Mouse (Mus musculus) forebrain, embryonic 15.5 days (tissue): ENCODE data around the gene Tmod2. TPM values are rescaled to one million over a fixed set of nuclear protein-coding genes. Genes with fewer than 3 reads are reported as not detected.
A peak's percentile ranks its signal among the peaks of the same experiment; 100 is the strongest.
"Not testable (repeated sequence)": the region's sequence is repeated elsewhere in the genome, so short reads cannot be mapped to it uniquely, and the experiment has no call there.

Experiments used
- ATAC-seq: fragments of 200-750 bp; cut with Nextera tagmentation; replicated peaks from 2 replicates; pipeline ENCODE4 v1.8.0; 2017; ENCODE audit warnings: mild to moderate bottlenecking, moderate TSS enrichment, moderate library complexity
- H3K27ac ChIP-seq: fragments of 300-500 bp; sonication (generic); replicated peaks from 2 replicates; pipeline ENCODE4 v1.5.1; 2015; ENCODE audit warnings: mild to moderate bottlenecking, inconsistent platforms
- H3K27me3 ChIP-seq: fragments of 300-500 bp; sonication (generic); 2 replicates; pipeline ENCODE4 v1.6.1; 2015; ENCODE audit warnings: inconsistent platforms
- H3K36me3 ChIP-seq: fragments of 300-500 bp; sonication (generic); 2 replicates; pipeline ENCODE4 v1.6.1; 2015; ENCODE audit warnings: mild to moderate bottlenecking, inconsistent platforms
- H3K4me1 ChIP-seq: fragments of 300-500 bp; sonication (generic); 2 replicates; pipeline ENCODE4 v1.6.1; 2015; ENCODE audit warnings: inconsistent platforms
- H3K4me2 ChIP-seq: fragments of 300-500 bp; sonication (generic); replicated peaks from 2 replicates; pipeline ENCODE4 v1.6.1; 2015; ENCODE audit warnings: mild to moderate bottlenecking, inconsistent platforms
- H3K4me3 ChIP-seq: fragments of 300-500 bp; sonication (generic); 2 replicates; pipeline ENCODE4 v1.5.1; 2015; ENCODE audit warnings: mild to moderate bottlenecking, inconsistent platforms
- H3K9ac ChIP-seq: fragments of 300-500 bp; sonication (generic); replicated peaks from 2 replicates; pipeline ENCODE4 v1.6.1; 2015; ENCODE audit warnings: mild to moderate bottlenecking, inconsistent platforms
- H3K9me3 ChIP-seq: fragments of 300-500 bp; sonication (generic); 2 replicates; pipeline ENCODE4 v1.6.1; 2016; ENCODE audit warnings: inconsistent platforms
- WGBS: fragments of 180-500 bp; shearing (Covaris S2); methylation state at CpG from one replicate; pipeline ENCODE4 v1.1.7; 2015; ENCODE audit warnings: mixed read lengths; 5-methylcytosine and 5-hydroxymethylcytosine counted together
- polyA plus RNA-seq: library from polyadenylated mRNA; unstranded; fragments of >200 nt; fragmentation: Nextera tagmentation; extraction: Ambion mirVana; gene quantifications from 2 replicates; pipeline ENCODE4 v1.2.1, GENCODE M21; 2015

Gene Tmod2
- polyA plus RNA-seq, 1 experiment from 2014 or later: 250 TPM

GRCm38 (mm10) chr9:75536422-75536821 is 74.7 kb downstream of the Tmod2 start:
- H3K9me3 ChIP-seq: no peaks in the 10 kb centered on the region
- H3K4me1 ChIP-seq: peaks cover 9% of the 10 kb centered on the region; the same call in 1 of the 2 replicates
- WGBS: 32% methylated on average over 1 of the region's 1 CpGs
- H3K36me3 ChIP-seq: peaks cover 4% of the 10 kb centered on the region; the same call in 1 of the 2 replicates
- H3K4me2 ChIP-seq: no peak overlapping the region
- no peak overlapping the region for H3K9ac ChIP-seq
- H3K27ac ChIP-seq: no peak overlapping the region
- H3K4me3 ChIP-seq: no peak overlapping the region
- no peaks in the 10 kb centered on the region for H3K27me3 ChIP-seq
- no peak for ATAC-seq

- Histone ChIP-seq H3K4me1 (peaks cover 8% of the 10 kb centered on the region; the same call in 1 of the 2 replicates), H3K27me3 (no peaks in the 10 kb centered on the region), H3K27ac (no peak overlapping the region), H3K4me3 (no peak overlapping the region), H3K9ac (no peak overlapping the region), H3K36me3 (peaks cover 4% of the 10 kb centered on the region; the same call in 1 of the 2 replicates), H3K4me2 (no peak overlapping the region), H3K9me3 (no peaks in the 10 kb centered on the region)
- WGBS: 85% methylated on average over 8 of the region's 8 CpGs
- ATAC-seq: 0 out of 2 replicates have a peak, but pooled peaks have one; percentile 43
Measured at GRCm38 (mm10) chr9:75534431-75534962, 76.6 kb downstream of the Tmod2 start.

- WGBS: 81% methylated on average over 9 of the region's 9 CpGs
- not testable (repeated sequence) for H3K4me1 ChIP-seq, ATAC-seq
Measured at GRCm38 (mm10) chr9:75532989-75533388, 78.1 kb downstream of the Tmod2 start.

GRCm38 (mm10) chr9:75532461-75532860 is 78.7 kb downstream of the Tmod2 start:
- 90% methylated on average over 7 of the region's 7 CpGs for WGBS
- no peak for ATAC-seq
- H3K27ac ChIP-seq: no peak overlapping the region
- no peak overlapping the region for H3K9ac ChIP-seq
- H3K36me3 ChIP-seq: peaks cover 10% of the 10 kb centered on the region; the same call in 1 of the 2 replicates
- H3K4me3 ChIP-seq: no peak overlapping the region
- no peak overlapping the region for H3K4me2 ChIP-seq
- peaks cover 8% of the 10 kb centered on the region; the same call in 1 of the 2 replicates for H3K4me1 ChIP-seq
- H3K9me3 ChIP-seq: no peaks in the 10 kb centered on the region
- H3K27me3 ChIP-seq: no peaks in the 10 kb centered on the region

More at GRCm38 (mm10) chr9:75532989-75533388, 78.1 kb downstream of the Tmod2 start:
- H3K9ac ChIP-seq, H3K4me3 ChIP-seq, H3K4me2 ChIP-seq, H3K27ac ChIP-seq, H3K9me3 ChIP-seq, H3K27me3 ChIP-seq: not testable (repeated sequence)
- H3K36me3 ChIP-seq: peaks cover 10% of the 10 kb centered on the region; the same call in 1 of the 2 replicates

- Histone ChIP-seq H3K4me3 (no peak overlapping the region), H3K9ac (no peak overlapping the region), H3K9me3 (no peaks in the 10 kb centered on the region), H3K27me3 (no peaks in the 10 kb centered on the region), H3K4me1 (0 out of 2 replicates have a peak, but pooled peaks cover under 1% of the 10 kb centered on the region), H3K36me3 (peaks cover 10% of the 10 kb centered on the region; the same call in 1 of the 2 replicates), H3K4me2 (no peak overlapping the region), H3K27ac (no peak overlapping the region)
- no peak for ATAC-seq
- 36% methylated on average over 5 of the region's 5 CpGs for WGBS
Measured at GRCm38 (mm10) chr9:75529358-75529757, 81.8 kb downstream of the Tmod2 start.

- Histone ChIP-seq H3K9me3 (no peaks in the 10 kb centered on the region), H3K36me3 (peaks cover 10% of the 10 kb centered on the region; the same call in 1 of the 2 replicates), H3K4me2 (no peak overlapping the region), H3K4me1 (peaks cover 7% of the 10 kb centered on the region; the same call in 1 of the 2 replicates), H3K9ac (no peak overlapping the region), H3K4me3 (no peak overlapping the region), H3K27me3 (no peaks in the 10 kb centered on the region), H3K27ac (no peak overlapping the region)
- no peak for ATAC-seq
- 96% methylated on average over 9 of the region's 9 CpGs for WGBS
Measured at GRCm38 (mm10) chr9:75528096-75528495, 83.0 kb downstream of the Tmod2 start.

- 71% methylated on average over 13 of the region's 13 CpGs for WGBS
- no peak overlapping the region for H3K4me3 ChIP-seq
- peaks cover 7% of the 10 kb centered on the region; the same call in 1 of the 2 replicates for H3K4me1 ChIP-seq
- no peak for ATAC-seq
- no peak overlapping the region for H3K9ac ChIP-seq
- H3K4me2 ChIP-seq: no peak overlapping the region
- peaks cover 10% of the 10 kb centered on the region; the same call in 1 of the 2 replicates for H3K36me3 ChIP-seq
- no peaks in the 10 kb centered on the region for H3K9me3 ChIP-seq
- no peaks in the 10 kb centered on the region for H3K27me3 ChIP-seq
- H3K27ac ChIP-seq: no peak overlapping the region
Measured at GRCm38 (mm10) chr9:75527368-75528059, 83.6 kb downstream of the Tmod2 start.

GRCm38 (mm10) chr9:75523646-75524045 is 87.5 kb downstream of the Tmod2 start:
- no peak overlapping the region for H3K4me2 ChIP-seq
- no peaks in the 10 kb centered on the region for H3K27me3 ChIP-seq
- peaks cover 7% of the 10 kb centered on the region; the same call in 1 of the 2 replicates for H3K4me1 ChIP-seq
- 15% methylated on average over 6 of the region's 6 CpGs for WGBS
- H3K9me3 ChIP-seq: no peaks in the 10 kb centered on the region
- no peak overlapping the region for H3K4me3 ChIP-seq
- H3K36me3 ChIP-seq: peaks cover 2% of the 10 kb centered on the region; the same call in 1 of the 2 replicates
- 0 out of 2 replicates have a peak, but pooled peaks have one; percentile 13 for ATAC-seq
- H3K9ac ChIP-seq: no peak overlapping the region
- no peak overlapping the region for H3K27ac ChIP-seq

GRCm38 (mm10) chr9:75522217-75522616 is 88.9 kb downstream of the Tmod2 start:
- Histone ChIP-seq H3K9me3 (no peaks in the 10 kb centered on the region), H3K4me1 (peaks cover 7% of the 10 kb centered on the region; the same call in 1 of the 2 replicates), H3K4me3 (no peak overlapping the region), H3K4me2 (no peak overlapping the region), H3K36me3 (no peaks in the 10 kb centered on the region; the same call in 1 of the 2 replicates), H3K27ac (no peak overlapping the region), H3K9ac (no peak overlapping the region), H3K27me3 (no peaks in the 10 kb centered on the region)
- ATAC-seq: no peak
- WGBS: 77% methylated on average over 2 of the region's 2 CpGs

- no peak overlapping the region for H3K4me3 ChIP-seq
- H3K36me3 ChIP-seq: no peaks in the 10 kb centered on the region; the same call in 1 of the 2 replicates
- peaks cover 7% of the 10 kb centered on the region; the same call in 1 of the 2 replicates for H3K4me1 ChIP-seq
- H3K9me3 ChIP-seq: no peaks in the 10 kb centered on the region
- no peak overlapping the region for H3K27ac ChIP-seq
- ATAC-seq: peak; percentile 74; the same call in 1 of the 2 replicates
- no peaks in the 10 kb centered on the region for H3K27me3 ChIP-seq
- WGBS: 56% methylated on average over 4 of the region's 4 CpGs
- H3K9ac ChIP-seq: no peak overlapping the region
- no peak overlapping the region for H3K4me2 ChIP-seq
Measured at GRCm38 (mm10) chr9:75521788-75522187, 89.3 kb downstream of the Tmod2 start.

- Histone ChIP-seq H3K9me3 (no peaks in the 10 kb centered on the region), H3K4me2 (no peak overlapping the region), H3K9ac (no peak overlapping the region), H3K27me3 (no peaks in the 10 kb centered on the region), H3K27ac (no peak overlapping the region), H3K36me3 (no peaks in the 10 kb centered on the region; the same call in 1 of the 2 replicates), H3K4me3 (no peak overlapping the region), H3K4me1 (peaks cover 7% of the 10 kb centered on the region; the same call in 1 of the 2 replicates)
- no peak for ATAC-seq
- 93% methylated on average over 8 of the region's 8 CpGs for WGBS
Measured at GRCm38 (mm10) chr9:75520940-75521339, 90.2 kb downstream of the Tmod2 start.

GRCm38 (mm10) chr9:75517751-75518150 is 93.4 kb downstream of the Tmod2 start:
- 85% methylated on average over 3 of the region's 3 CpGs for WGBS
- Histone ChIP-seq H3K4me3 (no peak overlapping the region), H3K27me3 (no peaks in the 10 kb centered on the region), H3K9ac (no peak overlapping the region), H3K4me2 (no peak overlapping the region), H3K4me1 (no peaks in the 10 kb centered on the region), H3K9me3 (no peaks in the 10 kb centered on the region), H3K27ac (no peak overlapping the region), H3K36me3 (peaks cover 13% of the 10 kb centered on the region; the same call in 1 of the 2 replicates)
- no peak for ATAC-seq
